Mouse (Mus musculus): ENCODE data around the gene Eml6.
"Not testable (repeated sequence)": the region's sequence is repeated elsewhere in the genome, so short reads cannot be mapped to it uniquely, and the experiment has no call there.

Eml6 gene

DNA sequence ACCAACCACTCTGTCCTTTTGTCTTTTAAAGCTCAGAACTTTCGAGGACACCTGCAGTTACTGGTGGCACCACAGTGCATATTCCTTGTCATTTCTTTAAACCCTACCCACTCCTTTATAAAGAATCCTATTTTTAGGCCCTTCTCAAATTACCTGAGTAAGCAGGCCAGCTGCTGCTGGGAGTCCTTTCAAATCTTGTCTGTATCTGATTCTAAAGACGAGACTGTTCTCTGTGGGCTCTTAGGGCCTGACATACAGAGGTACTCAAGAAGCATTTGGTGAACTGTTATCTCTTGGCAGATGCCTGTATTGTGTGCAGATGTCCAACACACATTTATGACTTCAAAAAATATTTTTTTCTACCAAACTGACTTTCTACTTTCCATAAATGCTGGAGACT lies 231.4 kb downstream of the Eml6 start:
- DNase-seq (ENCODE audit: low read depth, low spot score): no peak

DNA sequence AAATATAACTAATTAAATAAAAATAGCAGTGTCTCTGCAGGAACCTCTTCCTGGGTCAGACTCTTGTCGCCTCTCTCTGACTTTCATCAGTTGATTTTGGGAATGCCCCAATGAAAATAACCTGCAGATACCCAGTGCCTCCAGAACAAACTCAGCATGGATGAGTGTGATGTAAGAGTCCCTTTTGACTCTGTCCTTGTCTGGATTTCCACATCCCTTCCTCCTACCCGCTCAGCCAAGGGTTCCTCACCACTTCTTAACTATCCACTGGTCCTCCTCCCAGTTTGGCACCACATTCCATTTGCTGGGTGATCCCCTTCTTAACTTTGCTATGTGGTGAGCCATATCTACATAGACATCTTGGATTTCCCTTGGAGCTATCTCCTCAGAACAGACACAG lies 235.0 kb downstream of the Eml6 start:
- no peak for DNase-seq (ENCODE audit: low read depth, low spot score)

GRCm38 (mm10) chr11:29788921-29789638 lies 236.8 kb downstream of the Eml6 start:
- DNase-seq (ENCODE audit: low read depth, low spot score): no peak

GRCm38 (mm10) chr11:29788499-29788898 lies 237.3 kb downstream of the Eml6 start:
- DNase-seq (ENCODE audit: low read depth, low spot score): no peak

GRCm38 (mm10) chr11:29787473-29787872 lies 238.4 kb downstream of the Eml6 start:
- DNase-seq (ENCODE audit: low read depth, low spot score): no peak

DNA sequence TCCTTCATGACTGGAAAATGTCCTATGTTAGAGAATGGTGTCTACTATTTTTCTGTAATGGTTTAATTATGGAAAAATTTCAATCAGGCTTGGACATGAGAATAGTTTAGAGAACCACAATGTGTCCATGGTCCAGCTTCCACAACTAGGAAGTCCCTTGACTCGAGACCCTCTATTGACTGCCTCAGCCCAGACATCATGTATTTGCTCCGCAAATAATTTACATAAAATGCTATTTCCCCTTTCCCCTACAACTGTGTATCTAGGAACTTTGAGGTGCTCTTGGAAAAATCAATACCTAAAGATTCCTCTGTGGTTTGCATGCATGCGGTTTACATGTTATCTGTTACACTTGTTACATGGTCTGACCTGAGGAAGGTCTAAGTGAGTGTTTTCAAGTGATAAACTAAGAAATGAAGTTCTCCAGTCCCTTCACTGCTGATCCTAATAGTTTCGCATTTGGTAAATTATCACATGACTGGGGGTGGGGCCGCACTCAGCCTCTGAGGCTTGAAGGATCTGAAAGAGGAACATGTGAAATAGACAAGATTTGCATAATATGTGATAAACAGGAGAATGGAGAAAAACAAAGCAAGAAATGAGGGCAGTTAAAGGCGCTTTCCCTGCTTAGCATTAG lies 239.1 kb downstream of the Eml6 start:
- DNase-seq (ENCODE audit: low read depth, low spot score): no peak

GRCm38 (mm10) chr11:29779409-29780026 lies 246.3 kb downstream of the Eml6 start:
- no peak for DNase-seq (ENCODE audit: low read depth, low spot score)

GRCm38 (mm10) chr11:29778936-29779335 lies 246.9 kb downstream of the Eml6 start:
- no peak for DNase-seq (ENCODE audit: low read depth, low spot score)

DNA sequence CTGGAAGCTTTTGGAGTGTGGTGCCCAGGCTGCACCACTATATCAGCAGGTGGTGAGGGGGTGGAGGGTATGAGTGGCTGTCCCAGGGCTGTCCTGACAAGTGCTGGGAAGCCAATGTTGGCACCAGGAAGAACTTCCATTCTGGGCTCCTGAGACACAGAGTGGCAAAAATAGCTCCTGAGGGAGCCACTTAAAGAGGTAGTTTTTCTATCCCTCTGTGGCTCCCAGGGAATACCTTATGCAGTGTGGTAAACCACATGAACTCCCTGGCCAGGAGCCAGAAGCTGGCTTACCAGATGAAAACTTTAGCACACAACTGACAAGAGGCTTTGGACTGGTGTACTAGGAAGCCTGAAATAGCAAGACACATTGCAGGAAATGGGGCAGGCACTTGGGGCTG lies 247.9 kb downstream of the Eml6 start:
- no peak for DNase-seq (ENCODE audit: low read depth, low spot score)

DNA sequence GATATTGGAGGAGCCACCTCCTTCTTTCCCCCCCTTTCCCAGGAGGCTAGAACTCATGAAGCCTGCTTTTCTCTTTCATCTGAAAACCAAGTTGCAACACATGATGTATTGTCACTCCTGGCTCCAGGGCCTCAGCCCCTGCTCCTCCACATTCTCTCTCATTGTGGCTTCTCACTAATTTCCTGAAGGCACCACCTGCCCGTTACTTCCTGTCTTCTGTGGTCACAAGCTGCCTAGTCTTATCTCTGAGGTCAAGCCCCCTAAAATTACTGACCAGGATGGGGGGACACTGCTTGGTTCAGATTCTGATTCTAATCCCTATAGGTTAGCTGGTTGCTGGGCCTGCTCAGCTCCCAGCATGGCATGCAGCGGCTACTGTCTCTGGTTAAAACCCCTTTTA lies 251.1 kb downstream of the Eml6 start:
- no peak for DNase-seq (ENCODE audit: low read depth, low spot score)

DNA sequence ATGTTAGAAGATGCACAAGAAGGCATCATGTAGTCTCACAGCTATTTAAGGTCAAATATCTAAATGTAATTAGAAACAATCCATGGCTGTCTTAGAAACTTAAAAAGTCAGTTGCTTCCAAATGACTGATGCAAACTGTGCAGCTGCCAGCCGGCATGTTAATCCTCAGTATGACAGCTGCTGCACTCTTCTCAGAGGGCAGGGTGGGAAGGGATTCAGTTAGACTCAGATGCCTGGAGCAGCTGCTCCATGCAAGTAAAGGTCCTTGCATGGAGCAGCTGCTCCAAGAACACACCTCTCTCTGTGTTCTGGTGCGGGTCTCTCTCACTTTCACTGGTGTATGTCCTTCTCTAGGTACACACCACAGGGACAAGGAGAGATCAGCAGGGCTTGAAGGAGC lies 251.5 kb downstream of the Eml6 start:
- no peak for DNase-seq (ENCODE audit: low read depth, low spot score)

GRCm38 (mm10) chr11:29772279-29772678 lies 253.6 kb downstream of the Eml6 start:
- no peak for DNase-seq (ENCODE audit: low read depth, low spot score)

- DNase-seq (ENCODE audit: low read depth, low spot score): no peak
Measured at GRCm38 (mm10) chr11:29770666-29771400, 255.0 kb downstream of the Eml6 start.

DNA sequence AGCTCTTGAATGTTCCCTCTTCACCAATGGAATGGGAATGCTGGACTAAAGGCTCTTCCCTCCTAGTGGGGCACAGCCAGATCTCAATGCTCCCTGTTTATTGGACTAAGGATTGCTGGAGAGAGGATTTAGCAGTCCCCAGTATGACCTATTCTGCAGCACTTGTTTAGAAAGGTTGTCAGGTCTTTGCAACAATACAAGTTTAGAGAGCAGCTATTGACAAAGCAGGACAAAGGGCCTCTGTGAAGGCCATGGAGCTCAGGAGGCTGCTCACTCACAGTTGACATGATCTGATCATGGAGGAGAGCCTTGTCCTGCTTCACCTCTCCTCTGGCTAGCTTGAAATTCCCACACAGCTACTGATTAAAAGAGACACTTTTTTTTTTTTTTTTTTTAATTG lies 257.3 kb downstream of the Eml6 start:
- no peak for DNase-seq (ENCODE audit: low read depth, low spot score)

DNA sequence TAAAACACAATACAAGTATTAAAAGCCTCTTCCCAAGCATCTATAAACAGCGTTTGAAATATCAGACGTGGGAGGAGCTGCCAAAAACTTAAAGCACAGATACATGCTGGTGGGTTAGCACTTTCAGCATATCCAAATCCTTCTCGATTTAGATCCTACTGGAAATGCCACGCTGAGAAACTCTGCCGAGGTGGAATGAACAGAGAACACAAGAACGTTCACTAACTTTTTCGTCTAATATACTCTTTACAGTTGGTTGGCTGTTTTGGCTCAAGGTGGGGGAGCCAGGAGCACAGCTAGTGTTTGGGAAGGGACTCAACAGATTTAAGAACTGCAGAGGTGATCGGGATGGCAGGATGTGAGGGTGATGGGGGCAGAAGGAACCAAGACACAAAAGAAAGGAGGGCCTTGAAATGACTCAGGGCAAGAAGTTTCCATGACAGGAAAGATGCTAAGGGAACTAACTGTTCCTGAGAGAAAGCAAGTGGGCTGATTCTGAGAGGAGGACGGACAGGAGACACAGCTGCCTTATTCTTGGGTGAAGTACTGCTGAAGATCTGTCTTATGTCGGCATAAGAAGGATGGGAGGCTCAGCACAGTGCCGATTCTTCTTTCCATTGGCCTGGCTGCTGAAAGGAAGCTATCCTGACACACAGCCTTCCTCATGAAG lies 259.4 kb downstream of the Eml6 start:
- DNase-seq (ENCODE audit: low read depth, low spot score): no peak

- no peak for DNase-seq (ENCODE audit: low read depth, low spot score)
Measured at GRCm38 (mm10) chr11:29765063-29765462, 260.8 kb downstream of the Eml6 start.

GRCm38 (mm10) chr11:29762768-29763167 lies 263.1 kb downstream of the Eml6 start:
- DNase-seq (ENCODE audit: low read depth, low spot score): no peak

DNA sequence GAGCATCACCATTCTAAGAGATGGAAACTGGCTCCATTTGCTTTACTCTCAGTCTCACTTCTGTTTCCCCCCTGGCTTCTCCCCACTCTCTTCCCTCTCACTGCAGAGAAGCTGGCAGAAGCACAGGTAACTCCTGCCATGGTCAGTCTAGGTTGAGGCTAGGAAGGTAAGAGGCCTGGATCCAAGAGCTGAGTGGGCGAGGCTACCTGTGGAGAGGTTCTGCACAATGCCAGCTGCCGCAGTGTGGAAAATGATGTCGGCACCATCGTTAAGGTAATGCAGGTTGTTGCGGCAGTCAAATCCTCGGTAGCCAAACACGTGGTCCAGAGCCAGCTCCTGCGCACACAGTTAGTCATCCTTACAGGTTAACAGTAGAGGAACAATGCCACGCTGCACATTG lies 264.4 kb downstream of the Eml6 start:
- no peak for DNase-seq (ENCODE audit: low read depth, low spot score)

GRCm38 (mm10) chr11:29758617-29759016 lies 267.2 kb downstream of the Eml6 start:
- DNase-seq (ENCODE audit: low read depth, low spot score): no peak

- not testable (repeated sequence) for DNase-seq (ENCODE audit: low read depth, low spot score)
Measured at GRCm38 (mm10) chr11:29756007-29756406, 269.8 kb downstream of the Eml6 start.

- no peak for DNase-seq (ENCODE audit: low read depth, low spot score)
Measured at GRCm38 (mm10) chr11:29751648-29752611, 273.9 kb downstream of the Eml6 start.
